ENCODE assay signal across 24 mouse cellular contexts in the genomic region with DNA sequence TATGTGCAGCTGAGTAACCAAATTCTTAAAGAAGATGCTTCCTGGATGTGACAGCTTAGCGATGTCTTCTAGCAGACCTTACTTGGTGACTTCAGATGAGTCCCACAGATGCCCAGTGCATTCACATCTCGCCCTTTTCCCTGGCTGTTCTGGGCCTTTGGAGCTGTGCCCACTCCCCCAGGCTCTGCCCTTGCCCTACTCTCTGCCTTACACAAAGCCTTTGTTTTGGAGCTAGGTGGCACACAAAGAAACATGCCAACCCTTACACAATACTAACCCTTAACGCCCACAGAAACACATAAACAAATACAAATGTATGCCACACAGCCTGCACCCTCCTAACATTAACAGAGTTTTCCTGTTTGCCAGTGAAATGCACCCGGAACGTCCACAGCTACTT. TPM values are rescaled to one million over a fixed set of nuclear protein-coding genes. Genes with fewer than 3 reads are reported as not detected.
"Had no signal": no experiment of that assay in that cellular context is flagged by ENCODE, and none has a peak within 500 bp of the region (broad histone marks: within the 10 kb centered on the region; RNA-seq: fewer than 3 reads in every experiment).

No protein-coding gene starts in this region.

- DNase-seq: gastrocnemius, adult 2 months; gastrocnemius, postnatal 14 days; gastrocnemius, postnatal 36 days; heart, adult 2 months; heart, postnatal 14 days; heart, postnatal 36 days; kidney, adult 11 months; kidney, adult 2 months; kidney, adult 9 months; kidney, postnatal 14 days; kidney, postnatal 36 days; layer of hippocampus, adult 9-11 months; layer of hippocampus, postnatal 36 days; left cerebral cortex, postnatal 4 days had no signal

RNA-seq across cellular contexts. Expression of a gene that starts 6.4 kb away (rescaled TPM):
- total RNA-seq: gastrocnemius, adult 2 months; gastrocnemius, postnatal 14 days; gastrocnemius, postnatal 36 days; heart, adult 2 months; heart, postnatal 14 days; heart, postnatal 36 days; hematopoietic stem cell, adult 5-6 weeks; layer of hippocampus, adult 18-20 months; layer of hippocampus, adult 8-10 months; layer of hippocampus, postnatal 14 days; layer of hippocampus, postnatal 36 days; left cerebral cortex, adult 18-20 months; left cerebral cortex, adult 8-10 months; left cerebral cortex, postnatal 10 days; left cerebral cortex, postnatal 25 days; left cerebral cortex, postnatal 4 days; liver, adult 2 months had no signal

RNA-seq across cellular contexts. Expression of a gene that starts 10.4 kb away (rescaled TPM):
- total RNA-seq: hematopoietic stem cell, adult 5-6 weeks; hindbrain, postnatal 0 days; liver, adult 2 months had no signal

RNA-seq across cellular contexts. Expression of a gene that starts 43.7 kb away (rescaled TPM):
- total RNA-seq: gastrocnemius, adult 2 months; gastrocnemius, postnatal 14 days; gastrocnemius, postnatal 36 days; heart, adult 2 months; heart, postnatal 14 days; heart, postnatal 36 days; hematopoietic stem cell, adult 5-6 weeks; hindbrain, postnatal 0 days; layer of hippocampus, adult 18-20 months; layer of hippocampus, adult 8-10 months; layer of hippocampus, postnatal 14 days; layer of hippocampus, postnatal 36 days; left cerebral cortex, adult 18-20 months; left cerebral cortex, adult 8-10 months; left cerebral cortex, postnatal 10 days; left cerebral cortex, postnatal 25 days; left cerebral cortex, postnatal 4 days; liver, adult 2 months had no signal

RNA-seq across cellular contexts. Expression of a gene that starts 56.1 kb away (rescaled TPM):
- total RNA-seq: hematopoietic stem cell, adult 5-6 weeks; layer of hippocampus, adult 18-20 months; layer of hippocampus, adult 8-10 months; layer of hippocampus, postnatal 36 days; left cerebral cortex, adult 18-20 months; left cerebral cortex, adult 8-10 months; left cerebral cortex, postnatal 10 days; left cerebral cortex, postnatal 25 days had no signal
